Mouse (Mus musculus) frontal cortex, postnatal 14 days (tissue): Measurements from ENCODE around the gene Lrrk1.

Experiments used
- DNase-seq, 2 experiments: peaks; one replicate each; pipeline ENCODE4 v3.0.0; 2022; ENCODE audit warnings: low spot score in 2 of 2

Gene Lrrk1

DNA sequence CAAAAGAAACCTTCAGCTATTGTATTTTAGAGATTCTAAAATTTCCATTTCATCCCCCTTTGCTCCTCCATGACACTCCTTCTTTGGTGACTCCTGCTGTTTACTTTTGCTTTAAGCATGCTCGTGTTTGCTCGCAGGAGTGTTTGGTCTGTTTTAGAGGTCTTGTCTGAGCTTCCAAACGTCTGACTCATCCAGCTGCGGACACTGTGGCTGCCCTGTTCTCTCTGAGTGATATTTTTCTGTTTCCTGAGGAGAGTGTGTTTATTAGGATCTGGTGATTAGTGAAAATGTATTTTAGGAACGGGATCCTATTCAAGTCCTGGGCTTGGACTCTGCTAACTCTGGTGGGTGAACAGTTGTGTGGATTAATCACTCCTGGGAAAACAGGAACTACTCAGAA, 48.5 kb downstream of the Lrrk1 start:
- no peak for DNase-seq

DNA sequence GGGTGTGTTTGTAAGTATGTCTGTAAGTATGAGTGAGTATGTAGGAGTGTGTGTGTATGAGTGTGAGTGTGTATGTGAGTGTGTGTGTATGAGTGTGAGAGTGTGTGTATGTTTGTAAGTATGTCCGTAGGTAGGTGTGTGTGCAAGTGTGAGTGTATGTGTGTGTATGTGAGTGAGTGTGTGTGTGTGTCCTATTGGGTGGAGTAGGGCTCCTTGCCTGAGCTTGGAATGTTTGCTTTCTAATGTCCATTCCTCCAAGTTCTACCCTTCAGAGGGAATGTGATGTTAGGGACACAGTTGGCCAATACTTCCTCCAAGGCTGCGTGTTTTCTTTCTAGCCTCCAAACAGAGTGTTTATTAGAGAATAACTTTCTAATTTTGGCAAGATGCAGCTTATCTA, 51.2 kb downstream of the Lrrk1 start:
- no peak for DNase-seq

- DNase-seq = no peak
Observed at GRCm38 (mm10) chr7:66333906-66334500, 54.1 kb downstream of the Lrrk1 start.

- no peak for DNase-seq
Observed at GRCm38 (mm10) chr7:66332340-66332739, 55.8 kb downstream of the Lrrk1 start.

- no peak for DNase-seq
Observed at GRCm38 (mm10) chr7:66330610-66331009, 57.5 kb downstream of the Lrrk1 start.

DNA sequence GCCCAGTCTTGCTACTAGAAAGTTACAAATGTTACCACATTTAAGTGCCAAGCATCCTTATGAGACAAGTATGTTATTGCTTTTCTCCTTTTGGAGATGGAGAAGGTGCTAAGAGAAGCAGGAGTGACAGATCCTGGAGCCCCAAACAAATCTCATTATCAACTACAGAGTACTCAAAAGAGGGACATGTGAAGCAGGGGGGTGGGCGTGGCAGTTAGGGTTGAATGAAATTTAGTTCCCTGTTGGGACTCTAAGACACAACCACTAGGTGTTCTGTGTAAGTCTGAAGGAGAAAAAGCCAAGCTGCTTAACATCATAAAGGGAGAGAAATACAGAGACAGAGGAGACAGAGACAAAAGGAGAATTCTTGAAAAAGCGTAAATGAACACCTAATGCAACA, 60.6 kb downstream of the Lrrk1 start:
- DNase-seq = no peak

DNA sequence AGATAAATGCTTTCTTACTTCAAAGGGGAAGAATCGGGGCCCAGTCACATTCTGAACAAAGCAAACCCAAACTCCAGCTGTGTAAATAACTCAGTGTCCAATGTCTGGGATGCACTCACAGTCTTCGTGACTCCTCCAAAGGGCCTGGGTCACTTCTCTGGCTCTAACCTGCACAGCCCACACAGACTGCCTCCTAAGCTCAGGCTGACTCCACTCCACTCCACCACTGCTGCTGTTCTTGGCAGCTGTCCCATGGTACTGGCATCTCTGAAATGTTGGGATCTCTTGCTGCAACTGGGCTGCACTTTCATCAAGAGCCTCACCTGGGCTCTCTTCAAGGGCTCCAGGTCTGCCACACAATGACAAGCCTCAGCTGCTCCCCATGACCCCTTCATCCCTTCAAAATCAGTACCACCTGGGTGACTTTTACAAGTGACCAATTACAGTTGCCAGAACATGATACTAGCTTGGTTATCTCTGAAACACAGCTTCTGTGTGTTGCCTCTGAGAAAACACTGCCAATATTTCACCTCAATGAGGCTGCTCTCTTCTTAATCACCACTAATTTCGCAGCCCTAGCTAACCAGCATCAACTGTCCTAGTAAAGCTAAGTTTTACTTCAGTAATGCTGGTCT, 62.6 kb downstream of the Lrrk1 start:
- DNase-seq = no peak

- no peak for DNase-seq
Observed at GRCm38 (mm10) chr7:66323252-66324015, 64.7 kb downstream of the Lrrk1 start.

- DNase-seq = no peak
Observed at GRCm38 (mm10) chr7:66320996-66321395, 67.2 kb downstream of the Lrrk1 start.

- DNase-seq = no peak
Observed at GRCm38 (mm10) chr7:66318147-66318546, 70.0 kb downstream of the Lrrk1 start.

GRCm38 (mm10) chr7:66310670-66311656, 77.2 kb downstream of the Lrrk1 start:
- peak in 1 of 2 experiments; percentile 32 for DNase-seq

GRCm38 (mm10) chr7:66309950-66310669, 78.0 kb downstream of the Lrrk1 start:
- peak in 1 of 2 experiments; percentile 57 for DNase-seq

GRCm38 (mm10) chr7:66309240-66309949, 78.8 kb downstream of the Lrrk1 start:
- DNase-seq = no peak

- no peak for DNase-seq
Observed at GRCm38 (mm10) chr7:66308581-66309239, 79.4 kb downstream of the Lrrk1 start.

DNA sequence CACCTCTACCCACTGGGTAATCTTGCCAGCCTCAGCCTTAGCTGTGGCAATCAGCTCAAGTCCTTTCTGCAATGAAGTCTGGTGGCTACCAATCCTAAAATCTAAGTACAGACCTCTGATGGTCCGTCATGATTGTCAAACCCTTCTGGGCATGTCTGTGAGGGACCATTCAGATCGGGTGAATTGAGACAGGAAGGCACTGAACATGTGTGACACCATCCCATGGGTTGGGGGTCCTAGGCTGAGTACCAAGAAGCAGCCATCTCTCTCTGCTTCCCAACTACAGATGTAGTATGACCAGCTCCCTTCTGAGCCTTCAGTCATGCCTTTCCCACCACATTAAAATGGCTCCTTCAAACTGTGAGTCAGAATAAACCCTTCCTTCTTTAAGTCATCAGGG, 80.4 kb downstream of the Lrrk1 start:
- DNase-seq = no peak

- no peak for DNase-seq
Observed at GRCm38 (mm10) chr7:66305714-66306198, 82.4 kb downstream of the Lrrk1 start.

DNA sequence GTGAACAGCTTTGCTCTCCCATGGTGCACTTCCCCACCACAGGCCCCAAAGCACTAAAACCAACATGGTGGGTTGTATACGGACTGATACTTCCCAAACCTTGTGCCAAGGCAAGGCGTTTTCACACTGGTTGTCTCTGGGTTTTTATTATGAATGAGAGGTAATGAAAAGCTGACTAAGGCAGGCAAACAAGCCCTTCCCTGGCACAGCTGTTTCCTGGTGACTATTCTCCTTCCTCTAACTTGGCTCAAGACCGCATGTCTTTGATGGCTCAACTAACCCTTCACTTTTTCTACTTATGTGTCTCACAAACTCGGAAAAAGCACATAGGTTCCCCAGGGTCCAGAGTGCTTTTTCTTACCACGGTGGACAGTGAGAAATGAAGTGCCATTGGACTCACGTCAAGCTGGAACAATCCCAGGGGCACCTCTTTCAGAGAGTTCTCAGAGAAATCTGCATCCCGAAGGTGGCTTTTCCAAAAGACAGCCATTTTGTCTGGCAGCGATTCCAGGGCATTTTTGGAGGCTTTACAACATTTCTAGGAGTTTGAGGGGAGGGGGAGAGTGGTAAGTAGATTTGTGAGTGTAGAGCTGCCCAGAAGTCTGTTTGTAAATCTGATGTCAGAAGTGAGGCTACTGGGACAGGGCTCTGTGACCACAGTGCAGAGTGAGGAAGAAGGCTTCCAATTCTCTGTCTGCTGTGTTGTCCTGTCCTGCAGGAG, 83.0 kb downstream of the Lrrk1 start:
- no peak for DNase-seq

DNA sequence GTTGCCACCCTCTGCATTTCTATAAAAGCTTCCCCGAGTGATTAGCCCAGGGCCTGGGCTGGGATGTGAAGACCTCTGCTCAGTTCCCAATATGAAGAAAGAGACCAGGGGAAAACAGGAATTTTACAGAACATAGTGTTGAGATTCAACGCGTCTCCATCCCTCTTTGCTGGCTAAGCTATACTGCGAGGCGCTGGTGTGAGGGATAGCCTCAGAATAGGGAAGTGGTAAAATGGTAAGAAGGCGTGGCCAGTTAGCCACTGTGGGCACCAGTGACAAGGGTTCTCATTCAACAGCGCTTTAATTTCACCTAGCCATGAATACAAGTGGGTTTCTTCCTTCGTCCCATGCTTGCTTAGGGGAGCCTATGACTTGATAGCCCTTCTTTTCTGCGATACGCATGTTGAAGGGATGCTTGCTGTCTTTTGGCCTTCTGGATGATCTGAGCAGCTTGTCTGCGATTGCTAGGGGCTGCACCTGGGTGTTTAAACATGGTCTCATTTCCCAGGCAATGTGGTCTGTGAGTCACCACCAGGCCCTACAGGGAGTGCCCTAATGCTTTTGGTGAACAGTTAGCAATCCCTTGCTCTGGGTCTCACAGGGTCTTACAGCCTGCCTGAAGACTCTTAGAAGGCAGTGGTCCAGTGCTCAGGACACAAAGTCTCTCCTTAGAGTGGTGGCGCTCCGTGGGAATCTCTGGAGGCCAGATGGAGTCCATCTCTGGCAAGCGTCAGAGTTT, 84.1 kb downstream of the Lrrk1 start:
- no peak for DNase-seq
